Mouse (Mus musculus) forebrain, embryonic 13.5 days (tissue): ENCODE measurements around the gene Ccm2. TPM values are rescaled to one million over a fixed set of nuclear protein-coding genes. Genes with fewer than 3 reads are reported as not detected.

Source experiments
- ATAC-seq: fragments of 200-750 bp; cut with Nextera tagmentation; 2 replicates; pipeline ENCODE4 v1.8.0; 2017
- H3K27ac ChIP-seq: fragments of 300-500 bp; sonication (generic); 2 replicates; pipeline ENCODE4 v1.5.1; 2015; ENCODE audit warnings: inconsistent platforms, mild to moderate bottlenecking, moderate library complexity
- H3K27me3 ChIP-seq: fragments of 300-500 bp; sonication (generic); 2 replicates; pipeline ENCODE4 v1.6.1; 2015; ENCODE audit warnings: mild to moderate bottlenecking, inconsistent platforms
- H3K36me3 ChIP-seq: fragments of 300-500 bp; sonication (generic); 2 replicates; pipeline ENCODE4 v1.6.1; 2015; ENCODE audit warnings: mild to moderate bottlenecking, inconsistent platforms; ENCODE audit not compliant: poor library complexity, severe bottlenecking
- H3K4me1 ChIP-seq: fragments of 300-500 bp; sonication (generic); 2 replicates; pipeline ENCODE4 v1.6.1; 2015; ENCODE audit warnings: inconsistent platforms
- H3K4me2 ChIP-seq: fragments of 300-500 bp; sonication (generic); 2 replicates; pipeline ENCODE4 v1.6.1; 2015; ENCODE audit warnings: inconsistent platforms, mild to moderate bottlenecking, moderate library complexity
- H3K4me3 ChIP-seq: fragments of 300-500 bp; sonication (generic); 2 replicates; pipeline ENCODE4 v1.5.1; 2015; ENCODE audit warnings: mild to moderate bottlenecking, inconsistent platforms
- H3K9ac ChIP-seq: fragments of 300-500 bp; sonication (generic); 2 replicates; pipeline ENCODE4 v1.6.1; 2015; ENCODE audit warnings: mild to moderate bottlenecking, inconsistent platforms
- H3K9me3 ChIP-seq: fragments of 300-500 bp; sonication (generic); replicated peaks from 2 replicates; pipeline ENCODE4 v1.6.1; 2016; ENCODE audit warnings: inconsistent platforms
- WGBS: fragments of 180-500 bp; shearing (Covaris S2); methylation state at CpG from one replicate; pipeline ENCODE4 v1.1.7; 2015; 5-methylcytosine and 5-hydroxymethylcytosine counted together
- polyA plus RNA-seq: library from polyadenylated mRNA; unstranded; fragments of >200 nt; fragmentation: Nextera tagmentation; extraction: Ambion mirVana; gene quantifications from 2 replicates; pipeline ENCODE4 v1.2.1, GENCODE M21; 2015

Ccm2 gene
- polyA plus RNA-seq, 1 experiment from 2014 or later, result 82.2 TPM

- ATAC-seq, result peak; percentile 11
These were observed 862 bp upstream of the Ccm2 start for GRCm38 (mm10) chr11:6545857-6546192.

GRCm38 (mm10) chr11:6547037-6547680, 472 bp downstream of the Ccm2 start:
- no peaks in the 10 kb centered on the region for H3K9me3 ChIP-seq
- WGBS, result under 1% methylated on average over 26 of the region's 41 CpGs
- peaks cover 8% of the 10 kb centered on the region; the same call in 1 of the 2 replicates for H3K36me3 ChIP-seq
- H3K27ac ChIP-seq, result peak overlapping the region; percentile 95
- peak; percentile 59 for ATAC-seq
- H3K9ac ChIP-seq, result peak overlapping the region; percentile 89
- H3K4me1 ChIP-seq, result peaks cover 12% of the 10 kb centered on the region
- peak overlapping the region; percentile 79 for H3K4me3 ChIP-seq
- H3K27me3 ChIP-seq, result no peaks in the 10 kb centered on the region
- H3K4me2 ChIP-seq, result peak overlapping the region; percentile 76

More at GRCm38 (mm10) chr11:6545857-6546192, 862 bp upstream of the Ccm2 start:
- Histone ChIP-seq H3K9ac (peak overlapping the region; percentile 89), H3K9me3 (no peaks in the 10 kb centered on the region), H3K4me1 (peaks cover 12% of the 10 kb centered on the region), H3K4me2 (peak overlapping the region; percentile 76), H3K27me3 (no peaks in the 10 kb centered on the region), H3K36me3 (no peaks in the 10 kb centered on the region), H3K27ac (peak overlapping the region; percentile 95), H3K4me3 (peak overlapping the region; percentile 79)
- 30% methylated on average over 3 of the region's 3 CpGs for WGBS

- no peaks in the 10 kb centered on the region for H3K27me3 ChIP-seq
- H3K9me3 ChIP-seq, result no peaks in the 10 kb centered on the region
- H3K27ac ChIP-seq, result peak overlapping the region; percentile 95
- H3K4me3 ChIP-seq, result peak overlapping the region; percentile 79
- 35% methylated on average over 6 of the region's 6 CpGs for WGBS
- peak overlapping the region; percentile 76 for H3K4me2 ChIP-seq
- ATAC-seq, result no peak
- H3K36me3 ChIP-seq, result peaks cover 8% of the 10 kb centered on the region; the same call in 1 of the 2 replicates
- H3K4me1 ChIP-seq, result peaks cover 12% of the 10 kb centered on the region
- peak overlapping the region; percentile 89 for H3K9ac ChIP-seq
These were observed 1.1 kb downstream of the Ccm2 start for GRCm38 (mm10) chr11:6547696-6548325.

- H3K9ac ChIP-seq, result no peak overlapping the region
- H3K4me3 ChIP-seq, result no peak overlapping the region
- ATAC-seq, result no peak
- WGBS, result 93% methylated on average over 2 of the region's 2 CpGs
- H3K27me3 ChIP-seq, result no peaks in the 10 kb centered on the region
- no peak overlapping the region for H3K4me2 ChIP-seq
- H3K27ac ChIP-seq, result no peak overlapping the region
- H3K36me3 ChIP-seq, result peaks cover 8% of the 10 kb centered on the region; the same call in 1 of the 2 replicates
- peaks cover 18% of the 10 kb centered on the region for H3K4me1 ChIP-seq
- no peaks in the 10 kb centered on the region for H3K9me3 ChIP-seq
These were observed 3.1 kb downstream of the Ccm2 start for GRCm38 (mm10) chr11:6549770-6550169.

GRCm38 (mm10) chr11:6550201-6550600, 3.5 kb downstream of the Ccm2 start:
- H3K9ac ChIP-seq, result no peak overlapping the region
- H3K9me3 ChIP-seq, result no peaks in the 10 kb centered on the region
- H3K4me1 ChIP-seq, result peaks cover 21% of the 10 kb centered on the region
- no peak overlapping the region for H3K4me2 ChIP-seq
- no peaks in the 10 kb centered on the region for H3K27me3 ChIP-seq
- H3K36me3 ChIP-seq, result peaks cover 8% of the 10 kb centered on the region; the same call in 1 of the 2 replicates
- 95% methylated on average over 3 of the region's 3 CpGs for WGBS
- H3K4me3 ChIP-seq, result no peak overlapping the region
- H3K27ac ChIP-seq, result no peak overlapping the region
- ATAC-seq, result no peak

GRCm38 (mm10) chr11:6558234-6558633, 11.5 kb downstream of the Ccm2 start:
- 87% methylated on average over 3 of the region's 3 CpGs for WGBS
- no peak overlapping the region for H3K27ac ChIP-seq
- peaks cover 9% of the 10 kb centered on the region; the same call in 1 of the 2 replicates for H3K36me3 ChIP-seq
- H3K4me1 ChIP-seq, result peaks cover 10% of the 10 kb centered on the region
- no peak overlapping the region for H3K4me2 ChIP-seq
- no peaks in the 10 kb centered on the region for H3K9me3 ChIP-seq
- H3K4me3 ChIP-seq, result no peak overlapping the region
- H3K27me3 ChIP-seq, result no peaks in the 10 kb centered on the region
- no peak overlapping the region for H3K9ac ChIP-seq
- ATAC-seq, result no peak

- ATAC-seq, result no peak
- no peak overlapping the region for H3K9ac ChIP-seq
- H3K4me1 ChIP-seq, result peaks cover 1% of the 10 kb centered on the region
- H3K36me3 ChIP-seq, result peaks cover 15% of the 10 kb centered on the region
- H3K4me2 ChIP-seq, result no peak overlapping the region
- no peak overlapping the region for H3K4me3 ChIP-seq
- no peak overlapping the region for H3K27ac ChIP-seq
- WGBS, result 91% methylated on average over 2 of the region's 2 CpGs
- H3K9me3 ChIP-seq, result no peaks in the 10 kb centered on the region
- no peaks in the 10 kb centered on the region for H3K27me3 ChIP-seq
These were observed 13.3 kb downstream of the Ccm2 start for GRCm38 (mm10) chr11:6559996-6560395.

GRCm38 (mm10) chr11:6560655-6561360, 14.1 kb downstream of the Ccm2 start:
- no peak overlapping the region for H3K9ac ChIP-seq
- H3K4me3 ChIP-seq, result no peak overlapping the region
- no peak overlapping the region for H3K4me2 ChIP-seq
- peaks cover 19% of the 10 kb centered on the region for H3K36me3 ChIP-seq
- H3K27me3 ChIP-seq, result no peaks in the 10 kb centered on the region
- H3K4me1 ChIP-seq, result no peaks in the 10 kb centered on the region
- 90% methylated on average over 13 of the region's 13 CpGs for WGBS
- no peak for ATAC-seq
- H3K27ac ChIP-seq, result no peak overlapping the region
- H3K9me3 ChIP-seq, result no peaks in the 10 kb centered on the region

- Histone ChIP-seq H3K4me1 (no peaks in the 10 kb centered on the region), H3K36me3 (peaks cover 19% of the 10 kb centered on the region), H3K4me2 (no peak overlapping the region), H3K27me3 (no peaks in the 10 kb centered on the region), H3K9me3 (no peaks in the 10 kb centered on the region), H3K4me3 (no peak overlapping the region), H3K27ac (no peak overlapping the region), H3K9ac (no peak overlapping the region)
- 90% methylated on average over 4 of the region's 4 CpGs for WGBS
- no peak for ATAC-seq
These were observed 14.8 kb downstream of the Ccm2 start for GRCm38 (mm10) chr11:6561474-6561873.

GRCm38 (mm10) chr11:6562359-6562758, 15.7 kb downstream of the Ccm2 start:
- H3K27me3 ChIP-seq, result no peaks in the 10 kb centered on the region
- no peaks in the 10 kb centered on the region for H3K4me1 ChIP-seq
- no peak overlapping the region for H3K4me3 ChIP-seq
- H3K4me2 ChIP-seq, result no peak overlapping the region
- H3K27ac ChIP-seq, result no peak overlapping the region
- no peak overlapping the region for H3K9ac ChIP-seq
- WGBS, result 88% methylated on average over 6 of the region's 6 CpGs
- peaks cover 14% of the 10 kb centered on the region for H3K36me3 ChIP-seq
- ATAC-seq, result no peak
- H3K9me3 ChIP-seq, result no peaks in the 10 kb centered on the region

- peaks cover 14% of the 10 kb centered on the region for H3K36me3 ChIP-seq
- no peaks in the 10 kb centered on the region for H3K9me3 ChIP-seq
- 91% methylated on average over 4 of the region's 4 CpGs for WGBS
- H3K4me2 ChIP-seq, result no peak overlapping the region
- no peak overlapping the region for H3K4me3 ChIP-seq
- 0 out of 2 replicates have a peak, but pooled peaks cover 4% of the 10 kb centered on the region for H3K4me1 ChIP-seq
- ATAC-seq, result no peak
- H3K27ac ChIP-seq, result no peak overlapping the region
- no peaks in the 10 kb centered on the region for H3K27me3 ChIP-seq
- no peak overlapping the region for H3K9ac ChIP-seq
These were observed 16.5 kb downstream of the Ccm2 start for GRCm38 (mm10) chr11:6563201-6563600.

GRCm38 (mm10) chr11:6566496-6566895, 19.8 kb downstream of the Ccm2 start:
- 89% methylated on average over 4 of the region's 4 CpGs for WGBS

More at GRCm38 (mm10) chr11:6566496-6566895, 19.8 kb downstream of the Ccm2 start:
- Histone ChIP-seq H3K4me2 (no peak overlapping the region), H3K9me3 (no peaks in the 10 kb centered on the region), H3K4me1 (peaks cover 18% of the 10 kb centered on the region), H3K4me3 (no peak overlapping the region), H3K27me3 (no peaks in the 10 kb centered on the region), H3K27ac (no peak overlapping the region), H3K9ac (no peak overlapping the region), H3K36me3 (peaks cover 28% of the 10 kb centered on the region)
- ATAC-seq, result no peak
